Mouse (Mus musculus) layer of hippocampus, adult 8-10 months (tissue): ENCODE results near the gene Nol11. TPM values are rescaled to one million over a fixed set of nuclear protein-coding genes. Genes with fewer than 3 reads are reported as not detected.
"Not testable (repeated sequence)": the region's sequence is repeated elsewhere in the genome, so short reads cannot be mapped to it uniquely, and the experiment has no call there.

ENCODE experiments used
- DNase-seq, 2 experiments: peaks; one replicate each; pipeline ENCODE4 v3.0.0; 2022; ENCODE audit warnings: low spot score in 2 of 2
- total RNA-seq, 4 experiments: library from RNA; stranded (reverse); gene quantifications; 2 replicates each; pipeline ENCODE4 v1.2.4; 2022

Gene Nol11
- total RNA-seq, 4 experiments from 2014 or later = 25.2 to 30.5 (median 27.1) TPM

DNA sequence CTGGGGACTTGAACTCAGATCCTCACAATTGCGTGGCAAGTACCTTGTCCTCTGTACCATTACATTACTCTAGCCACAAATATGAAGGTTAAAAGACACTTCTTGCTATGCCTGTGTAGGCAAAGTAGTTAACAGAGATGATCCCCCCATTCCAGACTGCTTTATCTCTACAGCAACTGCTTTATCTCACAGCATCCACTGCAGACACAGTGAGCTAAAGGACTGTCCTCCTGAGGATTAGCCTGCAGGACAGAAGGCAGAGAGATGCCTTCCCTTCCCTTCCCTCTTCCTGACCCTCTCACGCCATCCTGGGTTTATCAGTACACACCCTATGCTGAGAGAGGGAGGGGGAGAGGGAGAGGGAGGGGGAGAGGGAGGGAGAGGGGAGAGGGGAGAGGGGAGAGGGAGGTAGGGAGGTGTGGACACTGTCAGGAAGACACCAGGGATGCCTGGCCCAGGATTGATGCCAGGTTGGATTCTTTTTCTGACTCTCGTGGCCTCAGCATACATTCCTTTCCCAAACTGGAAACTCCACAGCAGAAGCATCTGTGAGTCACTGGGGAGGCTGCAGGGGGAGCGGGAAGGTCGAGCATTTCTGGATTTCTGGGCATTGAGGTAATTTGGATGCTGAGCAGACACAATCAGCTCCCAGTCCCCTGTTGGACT is 32.1 kb downstream of the Nol11 start:
- DNase-seq = no peak

DNA sequence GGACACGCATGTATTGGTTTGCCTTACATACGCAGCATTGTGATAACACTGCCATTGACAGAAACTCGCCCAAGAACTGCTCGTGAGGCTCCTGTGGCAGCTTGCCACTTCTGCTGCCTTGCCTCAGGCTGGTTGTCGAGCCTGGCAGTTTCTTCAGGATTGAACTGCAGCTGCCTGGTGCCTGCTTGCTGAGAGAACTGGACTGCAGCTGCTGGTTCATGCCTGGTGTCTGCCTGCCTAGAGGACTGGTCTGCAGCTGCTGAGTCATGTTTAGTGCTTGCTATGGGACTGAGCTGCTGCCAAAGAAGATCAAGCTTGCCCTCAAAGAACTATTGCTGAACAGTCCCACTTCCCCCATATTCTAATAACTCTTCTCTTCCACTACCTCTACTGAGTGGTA is 33.9 kb downstream of the Nol11 start:
- no peak for DNase-seq

DNA sequence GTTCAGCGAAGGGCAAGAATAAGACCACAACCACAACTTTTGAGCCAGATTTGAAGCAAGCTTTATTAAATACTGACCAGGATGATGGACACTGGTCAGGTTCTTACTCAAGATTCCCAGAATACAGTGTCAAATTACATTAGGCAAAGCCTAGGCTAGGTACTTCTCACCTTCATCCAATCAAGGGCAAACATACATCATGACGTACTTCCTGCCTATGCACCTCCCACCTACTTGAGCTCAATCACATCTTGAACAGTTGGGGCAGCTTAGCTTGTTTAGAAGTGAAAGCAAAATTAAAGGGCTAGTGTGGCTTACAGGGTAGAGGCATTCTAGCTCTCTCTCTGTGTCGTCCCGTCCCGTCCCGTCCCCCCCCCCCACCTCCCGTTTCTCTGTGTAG is 34.8 kb downstream of the Nol11 start:
- DNase-seq = no peak

DNA sequence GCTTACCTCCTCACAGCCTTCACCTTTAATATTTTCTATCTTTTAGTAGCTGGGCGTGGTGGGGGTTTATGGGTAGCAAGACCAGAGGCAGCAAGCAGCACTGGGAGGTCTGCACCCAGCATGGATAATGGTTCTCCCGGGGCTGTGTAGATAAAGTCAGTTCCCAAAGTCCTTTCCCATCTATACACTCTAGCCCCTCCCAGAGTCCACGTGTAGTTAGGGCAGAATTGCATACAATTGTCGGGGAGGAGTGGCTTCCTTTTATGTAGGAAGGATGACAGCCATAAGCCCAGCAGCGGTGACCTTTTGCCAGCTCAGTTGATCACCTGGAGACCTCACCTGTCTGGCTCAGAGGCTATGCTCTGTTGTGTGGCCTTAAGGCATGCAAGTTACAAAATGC is 35.5 kb downstream of the Nol11 start:
- no peak for DNase-seq

DNA sequence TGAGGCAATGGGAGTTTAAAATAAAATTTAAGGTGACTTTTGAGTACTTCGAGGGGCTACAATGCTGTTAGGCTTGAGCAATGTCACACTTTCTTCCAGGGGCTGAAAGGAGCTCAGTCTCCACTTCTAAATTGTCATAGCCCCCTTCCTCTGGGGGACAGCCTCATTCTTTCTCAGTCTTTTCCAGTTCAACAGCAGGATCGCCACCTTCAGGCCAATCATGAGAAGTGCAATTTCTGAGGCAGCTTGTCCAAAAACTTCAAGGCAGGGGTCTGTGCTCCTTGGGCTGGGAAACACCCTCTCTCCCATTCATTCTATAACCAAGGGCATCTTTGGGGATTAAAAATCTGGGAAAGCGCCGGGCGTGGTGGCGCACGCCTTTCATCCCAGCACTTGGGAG is 37.4 kb downstream of the Nol11 start:
- DNase-seq = no peak

DNA sequence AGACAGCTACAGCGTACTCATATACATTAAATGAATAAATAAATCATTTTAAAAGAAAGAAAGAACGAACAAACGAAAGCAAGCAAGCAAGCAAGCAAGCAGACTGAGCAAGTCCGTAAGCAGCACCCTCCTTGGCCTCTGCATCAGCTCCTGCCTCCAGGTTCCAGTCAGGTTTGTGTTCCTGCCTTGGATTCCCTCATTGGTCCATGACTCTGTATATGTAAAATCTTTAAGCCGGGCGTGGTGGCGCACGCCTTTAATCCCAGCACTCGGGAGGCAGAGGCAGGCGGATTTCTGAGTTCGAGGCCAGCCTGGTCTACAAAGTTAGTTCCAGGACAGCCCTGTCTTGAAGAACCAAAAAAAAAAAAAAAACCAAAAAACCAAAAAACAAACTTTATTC is 45.2 kb downstream of the Nol11 start:
- DNase-seq = not testable (repeated sequence)

DNA sequence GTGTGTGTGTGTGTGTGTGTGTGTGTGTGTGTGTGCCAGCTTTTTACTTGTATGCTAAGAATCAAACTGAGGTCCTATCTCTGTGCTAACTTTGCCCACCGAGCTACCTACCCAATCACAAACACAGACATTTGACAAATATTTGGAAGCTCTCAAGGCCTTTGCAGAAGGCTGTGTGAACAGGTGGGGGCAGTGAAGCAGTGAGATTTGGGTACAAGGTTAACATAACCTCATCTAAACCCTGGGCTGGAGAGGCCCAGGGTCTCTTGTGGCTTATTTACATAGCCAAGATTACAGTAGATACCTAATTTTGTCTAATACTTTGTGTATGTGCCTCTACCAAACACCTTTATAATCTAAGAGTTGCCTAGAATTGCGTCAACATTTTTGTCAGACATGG is 46.8 kb downstream of the Nol11 start:
- no peak for DNase-seq

DNA sequence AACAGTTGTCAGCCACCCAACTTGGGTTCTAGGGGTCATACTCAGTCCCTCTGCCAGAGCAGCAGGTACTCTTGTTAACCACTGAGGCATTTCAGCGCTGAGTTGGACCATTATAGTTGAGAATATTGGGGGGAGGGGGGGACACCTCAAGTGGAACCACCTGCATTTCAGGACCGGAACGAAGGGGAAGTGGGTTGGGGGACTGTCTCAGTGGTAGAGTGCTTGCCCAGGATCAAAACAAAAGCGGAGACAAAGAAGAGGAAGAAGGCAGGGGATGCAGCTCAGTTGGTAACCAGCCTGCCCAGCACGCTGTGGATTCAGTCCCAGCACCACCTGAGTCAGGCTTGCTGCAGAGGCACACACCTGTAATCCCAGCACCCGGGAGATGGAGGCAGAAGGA is 48.4 kb downstream of the Nol11 start:
- DNase-seq = no peak

DNA sequence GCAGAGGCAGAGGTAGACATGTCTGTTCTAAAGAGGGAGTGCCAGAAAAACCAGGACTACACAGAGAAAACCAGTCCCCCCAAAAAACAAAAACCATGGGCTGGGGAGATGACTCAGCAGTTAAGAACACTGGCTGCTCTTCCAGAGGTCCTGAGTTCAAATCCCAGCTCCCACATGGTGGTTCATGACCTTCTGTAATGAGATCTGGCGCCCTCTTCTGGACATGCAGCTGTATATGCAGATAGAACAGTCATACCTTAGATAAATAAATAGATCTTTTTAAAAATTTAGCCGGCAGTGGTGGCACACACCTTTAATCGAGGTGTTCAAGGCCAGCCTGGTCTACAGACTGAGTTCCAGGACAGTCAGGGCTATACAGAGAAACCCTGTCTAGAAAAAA is 50.5 kb downstream of the Nol11 start:
- no peak for DNase-seq

DNA sequence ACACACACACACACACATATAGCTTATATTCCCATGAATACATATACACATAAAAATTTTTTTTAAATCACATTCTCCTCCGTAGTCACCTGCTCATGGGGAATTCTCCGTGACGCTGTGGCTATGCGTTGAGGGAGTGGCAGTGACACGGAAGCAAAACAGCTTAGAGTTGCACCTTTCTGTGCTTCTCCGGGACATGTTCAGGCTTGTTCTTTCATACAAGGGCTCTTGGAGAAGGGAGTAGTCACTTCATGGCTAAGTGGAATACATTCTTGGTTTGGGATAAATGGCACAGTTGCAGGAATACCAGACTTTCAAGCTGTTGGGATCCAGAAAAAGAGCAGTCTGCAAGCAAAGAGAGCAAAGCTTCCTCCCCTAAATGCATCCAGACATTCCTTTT is 51.6 kb downstream of the Nol11 start:
- DNase-seq = no peak

DNA sequence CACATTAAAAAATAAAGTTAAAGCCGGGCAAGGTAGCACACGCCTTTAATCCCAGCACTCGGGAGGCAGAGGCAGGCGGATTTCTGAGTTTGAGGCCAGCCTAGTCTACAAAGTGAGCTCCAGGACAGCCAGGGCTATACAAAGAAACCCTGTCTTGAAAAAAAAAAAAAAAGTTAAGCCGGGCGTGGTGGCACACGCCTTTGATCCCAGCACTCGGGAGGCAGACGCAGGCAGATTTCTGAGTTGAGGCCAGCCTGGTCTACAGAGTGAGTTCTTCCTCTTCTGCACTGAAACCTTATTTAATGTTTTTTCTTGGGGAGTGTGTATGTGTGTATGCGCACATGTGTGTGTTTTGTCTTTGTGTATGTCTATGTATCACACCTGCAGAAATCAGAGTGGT is 52.7 kb downstream of the Nol11 start:
- DNase-seq = not testable (repeated sequence)

DNA sequence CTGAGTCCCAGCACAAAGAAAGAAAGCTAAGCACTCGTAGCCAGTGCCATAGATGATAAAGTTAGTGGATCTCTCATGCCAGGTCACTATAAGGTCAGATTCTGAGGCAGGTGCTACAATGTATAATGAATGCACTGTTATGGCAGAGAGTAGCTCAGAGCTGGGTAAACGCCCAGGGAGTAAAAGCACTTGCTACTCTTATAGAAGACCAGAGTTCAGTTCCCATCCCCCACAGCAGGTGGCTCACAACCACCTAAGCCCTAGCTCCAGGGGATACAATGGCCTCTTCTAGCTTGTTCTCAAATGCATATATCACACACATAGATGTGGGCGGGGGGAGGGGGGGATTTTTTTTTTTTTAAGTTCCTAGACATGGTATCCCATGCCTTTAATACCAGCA is 53.4 kb downstream of the Nol11 start:
- no peak for DNase-seq

DNA sequence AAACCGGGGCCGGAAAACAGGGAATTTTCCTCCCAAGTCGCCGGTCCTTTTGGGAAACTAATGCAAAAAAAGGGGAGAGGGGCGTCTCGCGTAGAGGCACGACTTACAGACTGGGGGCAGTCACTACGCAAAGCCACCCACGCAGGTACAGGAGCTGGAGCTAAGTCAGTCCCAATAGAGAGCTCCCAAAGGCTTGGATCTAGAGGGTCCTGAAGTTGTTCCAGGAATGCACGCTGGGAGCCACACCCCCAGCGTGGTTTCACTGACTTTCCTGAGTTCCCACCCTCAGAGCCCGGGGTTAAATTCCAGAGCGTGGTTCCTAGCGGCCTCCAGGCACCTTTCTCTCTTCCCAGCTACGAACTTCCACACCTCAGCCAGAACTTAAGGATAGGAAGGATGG is 56.8 kb downstream of the Nol11 start:
- DNase-seq = no peak

DNA sequence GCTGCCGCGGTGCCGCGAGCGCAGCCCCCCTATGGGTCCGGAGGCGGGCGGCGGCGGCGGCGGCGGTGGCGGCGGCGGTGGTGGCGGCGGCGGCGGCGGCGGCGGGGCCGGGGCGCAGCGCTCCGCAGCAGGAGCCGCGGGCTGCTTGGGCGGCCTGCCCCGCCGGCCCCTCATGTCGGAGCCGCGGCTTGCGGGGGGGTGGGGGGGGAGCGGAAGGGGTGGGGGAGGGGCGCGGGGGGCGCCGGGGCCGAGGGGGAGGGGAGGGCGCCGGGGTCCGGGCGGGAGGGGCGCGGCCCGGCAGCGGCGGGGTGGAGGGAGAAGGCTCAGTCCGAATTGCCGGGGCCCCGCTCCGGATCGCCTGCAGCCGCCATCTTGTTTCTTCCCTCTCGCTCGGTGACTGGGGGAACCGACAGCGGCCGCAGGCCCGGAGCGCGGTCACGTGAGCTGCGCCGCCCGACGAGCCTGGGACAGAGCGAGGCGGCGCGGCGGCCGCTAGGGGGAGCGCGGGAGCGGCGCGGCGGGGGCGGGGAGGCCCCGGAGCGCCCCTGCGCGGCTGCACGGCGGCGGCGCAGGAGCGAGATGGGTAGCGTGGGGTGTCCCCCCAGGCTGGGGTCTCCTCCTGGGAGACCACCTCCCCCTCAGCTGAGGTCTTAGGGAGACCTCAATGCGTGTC is 57.3 kb downstream of the Nol11 start, which contains the start of gene Bptf:
Bptf (minus strand) TSS at position 379 of the 673 bp plus-strand sequence.
- DNase-seq = peak; percentile 79 to 83

DNA sequence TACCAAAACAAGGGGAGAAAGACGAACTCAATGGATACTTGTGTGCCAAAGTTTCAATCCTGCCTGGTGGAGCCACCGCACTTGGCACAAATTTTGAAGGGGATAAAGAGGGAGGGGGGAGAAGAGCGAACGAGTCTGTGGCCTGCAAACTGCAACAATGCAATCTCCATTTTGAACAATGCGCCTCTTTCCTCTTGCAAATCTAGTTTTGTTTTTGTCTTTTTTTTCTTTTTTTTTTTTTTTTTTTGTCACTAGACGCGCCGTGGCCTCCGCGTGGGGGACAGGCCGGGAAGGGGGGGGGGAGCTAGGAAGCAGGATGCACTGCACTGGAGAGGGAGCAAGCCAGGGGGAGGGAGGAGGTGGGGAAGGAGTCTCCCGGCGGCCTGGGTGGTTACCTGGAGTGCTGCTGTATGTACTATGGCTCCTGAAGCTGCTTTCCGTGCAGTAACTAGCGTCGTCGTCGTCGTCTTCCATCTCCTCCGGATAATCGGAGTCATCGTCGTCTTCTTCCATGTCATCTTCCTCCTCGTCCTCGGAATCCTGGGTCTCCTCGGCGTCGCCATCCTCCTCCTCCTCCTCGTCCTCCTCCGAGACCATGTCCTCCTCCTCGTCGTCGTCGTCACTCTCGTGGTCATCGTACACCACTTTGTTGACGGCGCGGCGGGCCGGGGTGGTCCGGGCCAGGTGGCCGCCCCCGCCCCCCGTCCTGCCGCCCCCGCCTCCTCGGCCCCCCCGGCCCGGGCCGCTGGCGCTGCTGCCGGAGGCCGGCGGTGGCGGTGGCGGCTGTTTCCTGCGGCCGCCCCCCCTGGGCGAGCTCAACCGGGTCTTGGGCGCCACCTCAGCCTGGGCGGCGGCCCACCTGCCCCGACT is 58.1 kb downstream of the Nol11 start:
- DNase-seq = peak in 1 of 2 experiments; percentile 34

DNA sequence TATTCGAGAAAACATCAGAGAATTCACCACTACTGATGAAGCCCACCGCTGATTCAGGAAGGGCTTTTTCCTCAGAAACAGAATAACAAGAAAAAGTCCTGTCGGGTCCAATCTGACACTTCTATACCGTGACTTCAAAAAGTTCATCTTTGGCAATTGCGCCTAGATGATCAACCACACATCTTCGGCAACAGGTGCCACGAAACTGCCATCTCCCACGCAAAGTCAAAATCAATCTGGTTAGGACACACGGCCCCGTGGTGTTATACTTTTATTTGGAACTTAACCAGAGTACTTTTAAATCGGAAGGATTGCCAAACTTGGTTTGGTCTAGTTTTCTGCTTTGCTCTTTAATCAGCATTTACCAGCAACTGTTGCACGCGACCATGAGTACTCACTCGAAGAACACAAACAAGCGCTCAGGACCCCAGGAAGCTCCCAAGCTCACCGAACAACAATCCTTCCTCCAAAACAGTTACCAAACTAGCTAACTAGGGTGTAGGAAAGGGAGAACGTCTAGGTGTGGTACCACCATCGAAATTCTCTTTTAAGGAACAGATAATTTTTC is 58.9 kb downstream of the Nol11 start:
- no peak for DNase-seq

DNA sequence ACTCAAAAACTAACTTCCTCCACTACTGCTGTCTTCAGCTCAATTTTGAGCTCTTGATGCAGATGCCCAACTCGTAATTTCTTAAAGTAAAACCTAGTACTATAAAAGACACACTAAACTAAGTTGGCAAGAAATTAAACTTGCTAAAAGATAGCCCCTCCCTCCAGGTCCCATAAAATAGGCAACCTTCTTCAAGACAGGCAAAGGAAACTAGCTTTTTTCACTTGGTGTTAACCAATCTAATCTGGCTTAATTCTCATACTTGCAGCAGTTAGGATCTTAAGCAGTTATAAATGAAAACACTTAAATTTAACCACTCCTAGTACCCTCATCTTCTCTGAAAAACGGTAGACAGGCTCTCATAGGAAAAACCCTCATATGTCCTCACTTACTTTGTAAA is 59.5 kb downstream of the Nol11 start:
- DNase-seq = no peak

DNA sequence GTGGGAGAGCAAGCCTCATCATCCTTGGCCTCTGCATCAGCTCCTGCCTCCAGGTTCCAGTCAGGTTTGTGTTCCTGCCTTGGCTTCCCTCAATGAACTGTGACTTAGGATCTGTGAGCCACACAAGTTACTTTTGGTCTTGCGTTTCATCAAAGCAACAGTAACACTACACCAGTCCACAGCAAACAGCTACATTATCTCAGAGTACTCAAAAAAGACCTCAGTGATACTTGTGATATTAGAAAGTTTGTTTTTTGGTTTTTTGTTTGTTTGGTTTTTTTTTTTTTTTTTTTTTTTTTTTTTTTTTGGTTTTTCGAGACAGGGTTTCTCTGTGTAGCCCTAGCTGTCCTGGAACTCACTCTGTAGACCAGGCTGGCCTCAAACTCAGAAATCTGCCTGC is 62.5 kb downstream of the Nol11 start:
- DNase-seq = not testable (repeated sequence)

DNA sequence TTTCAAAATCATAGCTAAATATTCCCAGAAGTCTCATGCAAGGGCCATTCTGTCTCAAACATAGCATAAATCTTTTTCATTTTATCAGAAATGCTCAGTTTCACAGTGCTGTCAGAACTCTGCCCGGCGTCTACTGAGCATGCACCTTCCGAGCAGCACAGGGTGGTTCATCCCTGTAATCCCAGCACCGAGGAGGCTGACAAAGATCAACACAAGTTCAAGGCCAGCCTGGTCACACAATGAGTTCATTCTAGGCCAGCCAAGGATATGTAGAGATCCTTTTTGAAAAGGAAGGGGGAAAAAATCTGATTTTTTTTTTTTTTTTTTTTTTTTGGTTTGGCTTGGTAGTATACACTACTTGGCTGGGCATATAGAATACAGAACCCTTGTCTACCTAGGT is 64.2 kb downstream of the Nol11 start:
- DNase-seq = no peak

DNA sequence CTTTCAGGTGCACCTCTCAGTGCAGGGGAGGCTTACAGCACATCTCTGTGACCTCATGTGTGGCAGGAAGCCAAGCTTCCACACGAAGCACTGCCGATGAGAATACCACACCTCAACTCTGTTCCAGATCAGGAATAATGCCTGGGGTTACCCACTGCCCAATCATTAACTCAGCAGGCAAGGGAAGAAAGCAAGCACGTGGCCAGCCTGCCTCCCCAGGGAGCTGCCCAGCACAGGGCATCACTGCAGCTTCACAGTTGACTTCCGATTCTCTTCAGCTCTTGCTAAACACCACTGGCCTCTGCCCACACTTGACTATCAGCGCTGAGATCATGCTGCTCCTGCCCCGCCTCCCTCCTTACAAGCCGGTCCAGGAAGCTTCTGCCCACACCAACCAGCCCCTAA is 64.9 kb downstream of the Nol11 start:
- no peak for DNase-seq

DNA sequence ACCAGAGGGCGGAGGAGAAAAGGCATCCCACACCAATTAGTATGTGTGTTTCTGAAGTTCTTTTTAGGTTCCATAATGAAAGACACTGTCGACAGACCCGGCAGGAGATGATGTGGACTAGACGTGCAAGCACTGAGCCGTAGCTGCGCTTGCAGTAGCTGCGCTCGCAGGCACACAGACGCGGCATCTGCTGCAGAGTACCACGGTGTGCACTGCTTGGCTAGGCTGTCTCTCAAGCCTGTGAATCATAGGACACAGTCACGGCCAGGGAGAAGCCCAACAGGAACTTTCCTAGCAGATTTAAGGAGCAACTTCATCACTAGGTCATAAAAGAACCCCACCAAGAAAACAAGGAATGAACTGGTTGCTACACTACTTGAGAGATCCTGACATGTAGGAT is 71.4 kb downstream of the Nol11 start:
- no peak for DNase-seq
